Mouse (Mus musculus) left cerebral cortex, postnatal 14 days (tissue): ENCODE measurements at regions not wholly inside any gene's neighbourhood (a gene's known extent, or its start where the extent isn't known, plus 50 kb on each side); places are given as distances from the start of the nearest gene placed in this dataset.

ENCODE experiments used
- DNase-seq, 2 experiments: peaks; one replicate each; pipeline ENCODE4 v3.0.0; 2021 to 2022; ENCODE audit warnings: low spot score in 2 of 2, mixed read lengths in 1 of 2
- intact Hi-C: fragments of 180-260 bp; cut with DNase I; formaldehyde crosslinking; loops from one replicate; pipeline ENCODE4 v1.15.1; 2025

DNA sequence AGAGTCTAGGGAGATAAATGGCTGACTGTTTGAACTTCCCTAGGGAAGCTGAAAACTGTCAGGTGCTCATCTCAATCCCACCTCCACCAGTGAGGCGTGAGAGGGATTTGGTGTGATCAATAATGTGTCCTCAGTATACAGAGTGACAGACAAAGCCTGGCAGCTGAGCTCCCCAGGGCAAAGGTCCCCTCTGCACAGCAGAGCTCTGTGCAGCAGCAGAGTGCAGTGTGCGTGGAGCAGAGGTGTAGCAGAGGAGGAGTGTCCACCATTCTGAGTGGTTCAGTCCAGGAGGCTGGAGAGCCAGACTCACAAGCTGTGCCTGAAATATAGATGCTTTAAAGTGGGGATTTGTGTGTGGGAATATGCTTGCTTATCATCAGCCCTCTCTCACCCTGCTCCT, 112.8 kb upstream of the Etl4 start:
- intact Hi-C loops: no loop called here

More for the DNA sequence above, 112.8 kb upstream of the Etl4 start:
- no peak for DNase-seq
